Mouse (Mus musculus) ZHBTc4 (cell line): ENCODE results near the gene Art2b.
"Not testable (repeated sequence)": the region's sequence is repeated elsewhere in the genome, so short reads cannot be mapped to it uniquely, and the experiment has no call there.

Experiments used
- DNase-seq: peaks from one replicate; pipeline ENCODE4 v3.0.0-alpha.2; 2011; ENCODE audit warnings: low read depth, low spot score

The Art2b gene

GRCm38 (mm10) chr7:101585408-101585807, at the start of gene Art2b:
Gene Art2b (minus strand): TSS chr7:101585600.
- no peak for DNase-seq

GRCm38 (mm10) chr7:101634513-101634912, 49.1 kb upstream of the Art2b start:
- DNase-seq: no peak

DNA sequence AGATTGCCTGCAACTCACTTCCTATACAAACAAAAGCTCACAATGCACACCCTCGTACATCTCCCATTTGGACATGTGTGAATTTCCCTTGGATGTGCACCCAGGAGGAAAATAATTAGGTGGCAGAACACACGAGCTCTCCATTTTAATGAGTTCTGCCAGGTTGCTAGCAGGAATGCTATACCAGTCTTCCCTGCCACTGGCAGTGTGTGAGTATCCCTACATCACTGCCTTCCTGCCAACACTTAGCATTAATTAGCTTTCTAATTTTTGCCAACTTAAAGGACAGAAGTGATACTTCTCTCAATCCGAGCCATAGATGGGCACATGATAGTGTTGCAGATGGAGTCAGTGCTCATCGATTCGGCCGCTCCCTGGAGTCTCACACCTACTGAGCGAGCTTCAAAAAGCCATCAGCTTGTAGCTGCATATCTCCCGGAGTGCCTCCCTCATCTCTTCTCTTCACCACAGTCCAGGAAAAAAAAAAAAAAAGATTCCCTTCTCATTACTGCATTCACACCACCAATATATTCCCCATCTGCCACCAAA, 48.3 kb upstream of the Art2b start:
- no peak for DNase-seq

GRCm38 (mm10) chr7:101628481-101628880, 43.1 kb upstream of the Art2b start:
- no peak for DNase-seq

DNA sequence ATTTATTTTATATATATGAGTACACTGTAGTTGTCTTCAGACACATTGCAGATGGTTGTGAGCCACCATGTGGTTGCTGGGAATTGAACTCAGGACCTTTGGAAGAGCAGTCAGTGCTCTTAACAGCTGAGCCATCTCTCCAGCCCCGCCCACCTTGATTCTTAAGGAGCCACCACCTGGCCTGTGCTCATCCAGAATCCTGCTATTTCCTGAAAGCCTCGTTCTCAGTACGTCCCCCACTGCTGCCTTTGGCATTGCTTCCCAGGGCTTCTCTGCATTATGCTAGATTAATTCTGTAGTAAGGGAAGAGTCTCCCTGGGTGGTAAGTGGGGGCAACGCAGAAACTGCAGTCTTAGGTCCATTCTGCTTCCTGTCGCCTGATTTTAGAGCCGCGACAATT, 41.8 kb upstream of the Art2b start:
- DNase-seq: not testable (repeated sequence)

DNA sequence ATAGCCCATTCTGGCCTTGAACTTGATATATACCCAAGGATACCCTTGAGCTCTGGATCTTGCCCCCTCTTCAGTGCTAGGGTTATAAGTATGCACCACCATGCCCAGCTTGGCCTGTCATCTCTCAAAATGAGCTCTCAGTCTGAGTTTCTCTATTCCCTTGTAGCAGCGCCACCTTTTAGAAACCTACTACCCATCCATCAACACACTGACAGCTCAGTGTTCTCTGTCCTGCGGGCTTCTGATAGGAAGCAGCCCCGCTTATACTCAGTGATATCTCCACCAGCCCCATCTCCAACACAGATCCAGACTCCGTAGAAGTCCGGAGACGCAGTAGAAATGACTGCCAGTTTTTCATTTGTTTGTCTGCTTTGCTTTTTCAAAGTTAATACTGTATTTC, 38.9 kb upstream of the Art2b start:
- no peak for DNase-seq

GRCm38 (mm10) chr7:101621861-101622260, 36.5 kb upstream of the Art2b start:
- DNase-seq: not testable (repeated sequence)

GRCm38 (mm10) chr7:101620373-101620772, 35.0 kb upstream of the Art2b start:
- DNase-seq: peak; percentile 72

- DNase-seq: no peak
Measured at GRCm38 (mm10) chr7:101618273-101618672, 32.9 kb upstream of the Art2b start.

DNA sequence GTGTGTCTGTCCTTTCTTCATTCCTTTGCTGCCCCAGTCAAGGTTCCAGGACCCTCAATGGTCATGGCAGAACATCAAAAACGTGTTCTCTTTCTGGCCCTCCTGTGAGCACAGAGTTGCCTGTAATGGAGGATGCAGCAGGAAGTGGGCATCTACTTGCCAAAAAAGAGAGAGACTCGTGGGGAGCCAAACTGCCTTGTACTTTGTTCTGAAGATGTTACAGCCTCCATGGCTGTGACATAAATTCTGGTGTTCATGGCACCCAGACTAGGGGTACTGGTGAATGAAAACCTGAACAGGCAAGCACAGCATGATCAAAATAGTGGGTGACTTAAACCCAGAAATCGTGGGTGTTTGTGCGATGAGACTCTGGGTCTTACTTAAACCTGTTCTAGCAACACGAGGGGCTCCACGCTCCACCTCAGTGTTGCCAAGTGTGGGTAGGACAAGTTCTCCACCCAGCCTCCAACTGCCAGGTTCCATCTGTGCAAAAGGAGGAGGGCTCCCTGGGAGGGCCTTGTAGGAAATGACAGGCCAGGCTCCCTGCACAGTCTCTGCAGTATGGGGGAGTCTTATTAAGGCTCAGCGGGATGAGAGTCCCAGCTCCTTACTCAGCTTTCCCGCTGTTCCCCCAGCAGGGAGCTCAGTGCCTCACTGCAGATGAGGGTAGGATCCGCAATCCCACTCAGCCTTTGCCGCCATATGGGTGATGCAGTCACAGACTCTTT, 32.2 kb upstream of the Art2b start:
- no peak for DNase-seq

- DNase-seq: no peak
Measured at GRCm38 (mm10) chr7:101616136-101616835, 30.9 kb upstream of the Art2b start.

DNA sequence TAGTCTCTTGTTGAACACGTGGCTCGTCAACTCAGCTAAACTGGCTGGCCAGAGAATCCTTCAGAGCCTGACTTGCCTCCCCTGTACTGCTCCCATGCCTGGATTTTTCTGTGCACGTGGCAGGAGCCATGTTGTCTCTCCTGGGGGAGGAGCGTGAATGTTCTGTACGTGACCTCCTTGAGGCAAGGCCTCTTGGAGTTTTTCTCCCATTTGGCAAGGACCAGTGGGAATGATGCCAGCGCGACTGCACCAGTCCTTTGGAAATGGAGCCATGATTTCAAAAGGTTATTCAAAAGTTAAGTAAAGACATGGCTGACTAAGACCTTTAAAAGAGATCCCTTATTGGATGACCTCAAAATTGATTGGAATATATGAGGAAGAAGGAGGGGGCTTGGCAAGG, 30.0 kb upstream of the Art2b start:
- DNase-seq: no peak

- not testable (repeated sequence) for DNase-seq
Measured at GRCm38 (mm10) chr7:101612786-101613527, 27.6 kb upstream of the Art2b start.

DNA sequence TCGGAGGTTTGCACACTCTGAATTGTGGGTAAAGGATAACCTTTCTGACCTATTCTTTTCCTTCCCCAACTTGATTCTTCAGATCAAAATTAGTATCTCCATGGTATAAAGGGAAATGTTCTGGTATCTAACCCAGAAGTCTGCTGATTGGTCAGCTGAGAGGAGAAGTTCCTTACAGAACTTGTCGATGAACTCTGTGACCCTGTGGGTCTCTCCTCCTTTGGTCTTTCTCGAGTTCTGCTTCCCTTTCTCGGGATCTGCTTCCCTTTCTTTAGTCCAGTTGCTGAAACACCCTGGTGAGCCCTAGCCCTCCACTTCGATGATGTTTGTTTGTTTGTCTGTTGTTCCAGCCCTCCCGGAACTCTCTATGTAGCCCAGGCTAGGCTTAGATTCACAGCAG, 22.4 kb upstream of the Art2b start:
- DNase-seq: no peak

DNA sequence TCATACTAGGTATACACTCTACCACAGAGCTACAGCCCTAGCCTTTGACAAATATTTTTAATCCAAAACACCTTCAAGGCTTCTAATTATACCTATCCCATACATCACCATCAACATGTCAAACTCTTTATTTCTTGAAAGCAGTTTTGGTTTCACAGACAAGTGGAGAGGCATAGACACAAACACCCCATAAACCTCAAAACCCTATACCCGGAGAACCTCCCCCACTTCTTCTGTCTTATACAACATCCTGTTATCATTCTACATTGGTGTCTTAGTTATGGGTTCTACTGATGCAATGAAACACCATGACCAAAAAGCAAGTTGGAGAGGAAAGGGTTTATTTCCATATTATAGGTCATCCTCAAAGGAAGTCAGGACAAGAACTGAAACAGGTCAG, 15.0 kb upstream of the Art2b start:
- no peak for DNase-seq

DNA sequence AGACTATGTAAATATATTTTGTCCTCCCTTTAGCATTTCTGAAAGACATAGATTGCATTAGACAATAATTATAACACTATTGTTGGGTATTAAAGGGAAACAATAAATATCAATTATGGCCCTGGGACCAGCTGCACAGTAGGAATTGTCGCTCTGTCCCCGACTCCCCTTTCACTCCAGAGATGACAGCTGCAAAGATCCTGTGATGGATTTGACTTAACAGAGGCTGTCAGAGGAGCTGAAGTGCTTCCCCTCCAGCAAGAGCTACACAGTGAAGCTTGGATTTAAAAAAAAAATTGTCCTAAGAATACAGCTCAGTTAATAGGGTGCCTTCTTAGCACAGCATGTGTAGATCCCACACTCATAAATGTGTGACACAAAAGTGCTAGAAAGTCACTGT, 13.1 kb upstream of the Art2b start:
- no peak for DNase-seq

DNA sequence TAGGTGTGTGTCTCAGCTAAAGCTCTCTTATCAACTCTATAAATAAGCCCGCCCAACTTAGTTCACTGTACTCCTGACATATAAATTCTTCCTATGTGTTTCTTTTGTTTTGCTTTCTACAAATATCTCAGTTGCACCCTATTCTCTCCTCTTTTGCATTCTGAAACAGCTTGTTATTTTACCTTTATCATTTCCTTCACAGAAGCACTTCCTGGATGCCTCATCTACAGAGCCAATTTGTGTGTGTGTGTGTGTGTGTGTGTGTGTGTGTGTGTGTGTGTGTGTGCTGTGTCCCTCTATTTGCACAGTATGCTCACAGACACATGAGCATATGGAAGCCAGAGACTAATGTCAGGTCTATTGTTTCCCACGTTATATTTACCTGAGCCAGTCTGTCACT, 9.6 kb upstream of the Art2b start:
- DNase-seq: no peak

- not testable (repeated sequence) for DNase-seq
Measured at GRCm38 (mm10) chr7:101584271-101584670, 1.1 kb downstream of the Art2b start.

DNA sequence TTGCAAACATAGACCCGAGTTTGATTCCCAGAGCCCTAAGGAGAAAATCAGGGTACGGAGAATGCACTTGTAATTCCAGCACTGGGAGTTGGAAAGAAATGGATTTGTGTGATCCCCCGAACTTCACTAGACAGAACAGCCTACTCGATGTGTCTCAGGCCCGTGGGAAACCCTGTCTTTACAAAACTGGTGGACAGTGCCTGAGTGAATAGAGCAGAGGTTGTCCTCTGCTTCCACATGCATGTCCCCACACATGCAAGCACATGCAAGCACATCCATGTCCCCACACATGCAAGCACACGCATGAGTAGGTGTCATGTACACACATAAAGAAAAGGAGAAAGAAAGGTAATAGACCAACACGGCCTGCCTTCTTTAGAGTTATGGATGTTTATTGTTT, 3.4 kb downstream of the Art2b start:
- DNase-seq: no peak

GRCm38 (mm10) chr7:101580863-101581262, 4.5 kb downstream of the Art2b start:
- DNase-seq: not testable (repeated sequence)

DNA sequence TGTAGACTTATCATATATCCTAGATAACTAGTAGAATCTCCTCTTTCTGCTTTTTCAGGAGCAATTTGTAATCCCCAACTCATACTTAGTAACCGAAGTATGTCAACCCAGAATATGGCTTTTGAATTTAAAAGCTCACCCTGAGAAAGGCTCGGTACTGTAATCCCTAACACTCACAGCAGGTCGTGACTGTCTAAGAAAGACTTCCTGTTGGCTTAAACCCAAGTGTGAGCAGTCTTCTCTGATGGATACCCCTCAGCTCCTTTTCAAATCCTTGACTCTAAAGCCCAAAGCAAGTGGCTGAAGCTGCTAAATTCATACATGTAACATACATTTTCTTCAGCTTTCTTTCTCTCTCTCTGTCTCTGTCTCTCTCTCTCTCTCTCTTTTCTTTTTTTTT, 11.0 kb downstream of the Art2b start:
- no peak for DNase-seq

DNA sequence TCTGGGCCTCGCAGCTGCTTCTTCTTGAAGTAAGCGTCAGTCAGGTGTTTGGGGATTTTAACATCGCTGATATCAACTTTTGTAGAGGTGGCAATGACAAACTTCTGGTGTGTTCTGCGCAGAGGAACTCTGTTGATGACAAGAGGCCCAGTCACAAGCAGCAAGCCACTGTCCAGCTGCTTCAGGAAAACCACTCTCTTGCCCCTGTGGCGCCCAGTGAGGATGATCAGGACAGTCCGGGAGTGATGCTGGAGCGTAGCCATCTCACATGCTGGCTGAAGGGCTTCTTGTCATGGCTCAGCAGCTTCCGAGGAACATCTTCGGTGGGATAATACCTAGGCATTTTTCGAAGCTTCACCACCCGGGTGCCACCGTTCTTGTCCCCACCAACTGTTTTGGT, 11.8 kb downstream of the Art2b start:
- not testable (repeated sequence) for DNase-seq
